Comparison of ENCODE assay signal across 8 mouse cellular contexts in genomic region chr2:131160671-131161111, GRCm38 (mm10). TPM values are rescaled to one million over a fixed set of nuclear protein-coding genes. Genes with fewer than 3 reads are reported as not detected.
A peak's percentile ranks its signal among the peaks of the same experiment; 100 is the strongest.
DNase-seq lines count a peak whose midpoint lies in the region; ATAC-seq lines count a peak whose summit lies in the region.

No protein-coding gene starts in this region.

- H3K36me3 ChIP-seq in neural tube, embryonic 11.5 days (ENCODE audit: control insufficient read depth, insufficient read depth, low read length): no peaks in the 10 kb centered on the region
- H3K36me3 ChIP-seq in embryonic facial prominence, embryonic 10.5 days (replicated peaks): peaks cover 5% of the 10 kb centered on the region
- no peaks in the 10 kb centered on the region for H3K36me3 ChIP-seq in limb, embryonic 13.5 days
- H3K36me3 ChIP-seq in midbrain, embryonic 13.5 days: no peaks in the 10 kb centered on the region

- no peaks in the 10 kb centered on the region for H3K9me3 ChIP-seq in neural tube, embryonic 11.5 days (ENCODE audit: control insufficient read depth, low read length)
- peaks cover 3% of the 10 kb centered on the region; the same call in 1 of the 2 replicates for H3K9me3 ChIP-seq in embryonic facial prominence, embryonic 10.5 days
- H3K9me3 ChIP-seq in limb, embryonic 13.5 days: peaks cover 5% of the 10 kb centered on the region; the same call in 1 of the 2 replicates
- H3K9me3 ChIP-seq in midbrain, embryonic 13.5 days: no peaks in the 10 kb centered on the region

- H3K4me1 ChIP-seq in neural tube, embryonic 11.5 days (ENCODE audit: control insufficient read depth, insufficient read depth, low read length): 0 out of 2 replicates have a peak, but pooled peaks cover 10% of the 10 kb centered on the region
- peaks cover 31% of the 10 kb centered on the region for H3K4me1 ChIP-seq in embryonic facial prominence, embryonic 10.5 days
- peaks cover 30% of the 10 kb centered on the region for H3K4me1 ChIP-seq in limb, embryonic 13.5 days
- H3K4me1 ChIP-seq in midbrain, embryonic 13.5 days (replicated peaks): peaks cover 44% of the 10 kb centered on the region

- H3K4me3 ChIP-seq in neural tube, embryonic 11.5 days (ENCODE audit: low read depth, low read length): peak overlapping the region; percentile 71
- H3K4me3 ChIP-seq in embryonic facial prominence, embryonic 10.5 days: peak overlapping the region; percentile 77
- H3K4me3 ChIP-seq in limb, embryonic 13.5 days: peak overlapping the region; percentile 77
- H3K4me3 ChIP-seq in midbrain, embryonic 13.5 days (replicated peaks): peak overlapping the region; percentile 68

- H3K9ac ChIP-seq in neural tube, embryonic 11.5 days (ENCODE audit: low read length): peak overlapping the region; percentile 79
- H3K9ac ChIP-seq in limb, embryonic 13.5 days: peak overlapping the region; percentile 86
- H3K9ac ChIP-seq in midbrain, embryonic 13.5 days (replicated peaks): peak overlapping the region; percentile 80

- peak; percentile 48 for DNase-seq in neural tube, embryonic 11.5 days (ENCODE audit: low spot score)
- no peak for DNase-seq in neural tube, embryonic 10.5 days (ENCODE audit: extremely low spot score, low spot score)
- DNase-seq in embryonic facial prominence, embryonic 10.5 days (ENCODE audit: low spot score): no peak
- DNase-seq in heart, postnatal 4 days: peak; percentile 46
- no peak for DNase-seq in cerebellum, adult 8-10 months

- no peak for ATAC-seq in neural tube, embryonic 11.5 days (ENCODE audit: insufficient read depth, low FRiP score, low TSS enrichment)
- ATAC-seq in limb, embryonic 13.5 days (ENCODE audit: low FRiP score, low read depth): 0 out of 2 replicates have a peak, but pooled peaks have one; percentile 0
- ATAC-seq in midbrain, embryonic 13.5 days: 0 out of 2 replicates have a peak, but pooled peaks have one; percentile 1
- ATAC-seq in monocyte, adult 5-6 weeks (replicated peaks; ENCODE audit: insufficient number of reproducible peaks, low FRiP score, low TSS enrichment, poor library complexity, severe bottlenecking): no peak

- no peaks in the 10 kb centered on the region for H3K27me3 ChIP-seq in neural tube, embryonic 11.5 days (ENCODE audit: control insufficient read depth, insufficient read depth, low read length)
- H3K27me3 ChIP-seq in embryonic facial prominence, embryonic 10.5 days (replicated peaks; ENCODE audit: low read depth, poor library complexity, severe bottlenecking): no peaks in the 10 kb centered on the region; the same call in 1 of the 2 replicates
- H3K27me3 ChIP-seq in limb, embryonic 13.5 days: no peaks in the 10 kb centered on the region
- H3K27me3 ChIP-seq in midbrain, embryonic 13.5 days: no peaks in the 10 kb centered on the region

- under 1% methylated on average over 17 of the region's 17 CpGs for WGBS in neural tube, embryonic 11.5 days
- under 1% methylated on average over 17 of the region's 17 CpGs for WGBS in embryonic facial prominence, embryonic 10.5 days
- WGBS in limb, embryonic 13.5 days: under 1% methylated on average over 17 of the region's 17 CpGs
- under 1% methylated on average over 17 of the region's 17 CpGs for WGBS in midbrain, embryonic 13.5 days

- peak overlapping the region; percentile 90 for H3K27ac ChIP-seq in neural tube, embryonic 11.5 days (ENCODE audit: low read depth, low read length)
- H3K27ac ChIP-seq in embryonic facial prominence, embryonic 10.5 days (replicated peaks): peak overlapping the region; percentile 95
- H3K27ac ChIP-seq in limb, embryonic 13.5 days: peak overlapping the region; percentile 86
- peak overlapping the region; percentile 97 for H3K27ac ChIP-seq in midbrain, embryonic 13.5 days

- peak overlapping the region; percentile 83 for H3K4me2 ChIP-seq in neural tube, embryonic 11.5 days (ENCODE audit: low read depth)
- peak overlapping the region; percentile 95 for H3K4me2 ChIP-seq in limb, embryonic 13.5 days (replicated peaks)
- H3K4me2 ChIP-seq in midbrain, embryonic 13.5 days (replicated peaks): peak overlapping the region; percentile 79

RNA-seq across cellular contexts. Expression of gene 1700037H04Rik, which starts 0.8 kb away (rescaled TPM):
- polyA plus RNA-seq in neural tube, embryonic 11.5 days (2014; fragmentation: Nextera tagmentation; extraction: Ambion mirVana): 126 and 130 TPM in 2 replicates
- 115 and 119 TPM in 2 replicates for polyA plus RNA-seq in embryonic facial prominence, embryonic 10.5 days (2016; fragmentation: Nextera tagmentation; extraction: Ambion mirVana)
- total RNA-seq in heart, postnatal 4 days (2021): 10 to 100 TPM; 23.4 to 26.0 TPM
- polyA plus RNA-seq in limb, embryonic 13.5 days (2015; fragmentation: Nextera tagmentation; extraction: Ambion mirVana): 55.2 and 56.0 TPM in 2 replicates
- polyA plus RNA-seq in midbrain, embryonic 13.5 days (2015; fragmentation: Nextera tagmentation; extraction: Ambion mirVana): 89.6 and 92.2 TPM in 2 replicates
- total RNA-seq in monocyte, adult 5-6 weeks (2017): 4.0 to 11.8 TPM (median 5.2 TPM) in 3 replicates

RNA-seq across cellular contexts. Expression of gene Cenpb, which starts 19.2 kb away (rescaled TPM):
- 10.3 and 10.8 TPM in 2 replicates for polyA plus RNA-seq in neural tube, embryonic 11.5 days (2014; fragmentation: Nextera tagmentation; extraction: Ambion mirVana)
- 7.4 and 7.6 TPM in 2 replicates for polyA plus RNA-seq in embryonic facial prominence, embryonic 10.5 days (2016; fragmentation: Nextera tagmentation; extraction: Ambion mirVana)
- total RNA-seq in heart, postnatal 4 days (2021): 10 to 100 TPM; 76.5 to 78.4 TPM
- polyA plus RNA-seq in limb, embryonic 13.5 days (2015; fragmentation: Nextera tagmentation; extraction: Ambion mirVana): 11.2 and 11.6 TPM in 2 replicates
- polyA plus RNA-seq in midbrain, embryonic 13.5 days (2015; fragmentation: Nextera tagmentation; extraction: Ambion mirVana): 13.3 and 15.0 TPM in 2 replicates
- 12.5 to 17.0 TPM (median 14.0 TPM) in 3 replicates for total RNA-seq in monocyte, adult 5-6 weeks (2017)

RNA-seq across cellular contexts. Expression of gene Cdc25b, which starts 26.1 kb away (rescaled TPM):
- polyA plus RNA-seq in neural tube, embryonic 11.5 days (2014; fragmentation: Nextera tagmentation; extraction: Ambion mirVana): 108 and 115 TPM in 2 replicates
- polyA plus RNA-seq in embryonic facial prominence, embryonic 10.5 days (2016; fragmentation: Nextera tagmentation; extraction: Ambion mirVana): 50.0 and 52.6 TPM in 2 replicates
- 10 to 100 TPM; 23.5 to 34.1 TPM for total RNA-seq in heart, postnatal 4 days (2021)
- polyA plus RNA-seq in limb, embryonic 13.5 days (2015; fragmentation: Nextera tagmentation; extraction: Ambion mirVana): 57.6 and 60.3 TPM in 2 replicates
- 50.6 and 59.3 TPM in 2 replicates for polyA plus RNA-seq in midbrain, embryonic 13.5 days (2015; fragmentation: Nextera tagmentation; extraction: Ambion mirVana)
- 7.7 to 39.4 TPM (median 11.3 TPM) in 3 replicates for total RNA-seq in monocyte, adult 5-6 weeks (2017)

RNA-seq across cellular contexts. Expression of gene Spef1, which starts 26.4 kb away (rescaled TPM):
- polyA plus RNA-seq in neural tube, embryonic 11.5 days (2014; fragmentation: Nextera tagmentation; extraction: Ambion mirVana): 5.8 and 6.0 TPM in 2 replicates
- polyA plus RNA-seq in embryonic facial prominence, embryonic 10.5 days (2016; fragmentation: Nextera tagmentation; extraction: Ambion mirVana): 3.2 TPM in 2 replicates
- total RNA-seq in heart, postnatal 4 days (2021): 1 to 10 TPM; 6.3 to 7.2 TPM
- polyA plus RNA-seq in limb, embryonic 13.5 days (2015; fragmentation: Nextera tagmentation; extraction: Ambion mirVana): 4.7 and 5.5 TPM in 2 replicates
- 10.8 and 11.5 TPM in 2 replicates for polyA plus RNA-seq in midbrain, embryonic 13.5 days (2015; fragmentation: Nextera tagmentation; extraction: Ambion mirVana)
- total RNA-seq in monocyte, adult 5-6 weeks (2017): 0.38 to 1.6 TPM in 2 of 3 replicates, not detected in the other

RNA-seq across cellular contexts. Expression of gene Gm11037, which starts 27.4 kb away (rescaled TPM):
- polyA plus RNA-seq in neural tube, embryonic 11.5 days (2014; fragmentation: Nextera tagmentation; extraction: Ambion mirVana): not detected in 2 replicates
- polyA plus RNA-seq in embryonic facial prominence, embryonic 10.5 days (2016; fragmentation: Nextera tagmentation; extraction: Ambion mirVana): not detected in 2 replicates
- not detected for total RNA-seq in heart, postnatal 4 days (2021)
- not detected in 2 replicates for polyA plus RNA-seq in limb, embryonic 13.5 days (2015; fragmentation: Nextera tagmentation; extraction: Ambion mirVana)
- not detected in 2 replicates for polyA plus RNA-seq in midbrain, embryonic 13.5 days (2015; fragmentation: Nextera tagmentation; extraction: Ambion mirVana)
- total RNA-seq in monocyte, adult 5-6 weeks (2017): not detected in 3 replicates

Comparison
In these comparisons a context has a peak if more than half of its experiments do, and no peak if none do; other contexts are left out.
1. DNase-seq: peak in neural tube, embryonic 11.5 days (single experiment) and heart, postnatal 4 days (single experiment); none in neural tube, embryonic 10.5 days (single experiment), embryonic facial prominence, embryonic 10.5 days (single experiment) and cerebellum, adult 8-10 months (single experiment).
2. ATAC-seq: peak in limb, embryonic 13.5 days (single experiment) and midbrain, embryonic 13.5 days (single experiment); none in neural tube, embryonic 11.5 days (single experiment) and monocyte, adult 5-6 weeks (single experiment).
3. Peak in every context shown above with its lines, with median percentiles within 50 percentile points of each other: H3K27ac ChIP-seq, H3K4me2 ChIP-seq, H3K4me3 ChIP-seq and H3K9ac ChIP-seq.